Mouse (Mus musculus) gastrocnemius, postnatal 14 days (tissue): ENCODE measurements around the gene Olfr851. TPM values are rescaled to one million over a fixed set of nuclear protein-coding genes. Genes with fewer than 3 reads are reported as not detected.

Experiments used
- DNase-seq: peaks from one replicate; pipeline ENCODE4 v3.0.0; 2021; ENCODE audit warnings: mixed read lengths
- intact Hi-C: fragments of 180-260 bp; cut with DNase I; formaldehyde crosslinking; loops from one replicate; pipeline ENCODE4 v1.15.1; 2025; ENCODE audit warnings: low total_unique reads
- long read RNA-seq, 2 experiments: library from polyadenylated mRNA; stranded (forward); transcript quantifications; one replicate each; pipeline ENCODE4 v2.0.0; 2021
- total RNA-seq, 2 experiments: library from RNA; stranded (reverse); gene quantifications; 2 replicates each; pipeline ENCODE4 v1.2.3; 2021

The Olfr851 gene
- total RNA-seq = not detected
- long read RNA-seq, experiment 1 = 0 reads
- long read RNA-seq, experiment 2 = 0 reads

DNA sequence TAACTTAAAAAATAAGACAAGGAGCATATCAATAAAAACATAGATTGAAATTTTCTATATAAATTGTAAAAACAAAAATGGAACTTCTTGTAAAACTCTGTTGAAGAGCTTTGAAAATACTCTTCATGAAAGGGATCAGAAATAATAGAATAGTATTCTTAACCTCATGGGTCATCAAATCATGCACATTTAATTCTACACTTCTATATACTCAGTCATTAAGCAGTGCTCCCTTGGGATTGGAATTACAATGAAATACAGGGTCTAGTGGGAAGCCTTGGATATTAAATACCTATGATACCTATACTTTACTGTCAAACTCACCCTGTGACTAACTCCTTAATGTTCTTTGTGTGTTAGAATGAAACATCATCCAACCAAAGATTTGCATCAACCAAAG lies at the start of gene Olfr851:
Olfr851 (plus strand) TSS at position 301 of the 400 bp plus-strand sequence.
- DNase-seq = no peak
- intact Hi-C loops = no loop called here

- DNase-seq = no peak
- intact Hi-C loops = no loop called here
Observed at GRCm38 (mm10) chr9:19478148-19478547, 14.9 kb upstream of the Olfr851 start, which contains the start of gene Olfr850. Gene Olfr850, minus strand, starts transcription at chr9:19478248.

- DNase-seq = no peak
Observed at GRCm38 (mm10) chr9:19540976-19541375, 47.9 kb downstream of the Olfr851 start, which contains the start of gene Olfr853. Gene Olfr853, minus strand, starts transcription at chr9:19541076.

More at GRCm38 (mm10) chr9:19540976-19541375, 47.9 kb downstream of the Olfr851 start, which contains the start of gene Olfr853:
- intact Hi-C loops = no loop called here

Other genes starting within 250 kb of the Olfr851 start
- not detected for gene Olfr843, start 241.3 kb upstream of the Olfr851 start, total RNA-seq
- gene Olfr844, start 176.9 kb upstream of the Olfr851 start, total RNA-seq = not detected
- not detected for gene Olfr845, start 156.8 kb upstream of the Olfr851 start, total RNA-seq
- not detected for gene Olfr846, start 129.3 kb upstream of the Olfr851 start, total RNA-seq
- gene Olfr847, start 114.6 kb upstream of the Olfr851 start, total RNA-seq = not detected
- gene Olfr849, start 53.0 kb upstream of the Olfr851 start, total RNA-seq = not detected
- not detected for gene Olfr850, start 15.0 kb upstream of the Olfr851 start, total RNA-seq
- gene Olfr853, start 47.8 kb downstream of the Olfr851 start, total RNA-seq = not detected
- gene Olfr854, start 74.1 kb downstream of the Olfr851 start, total RNA-seq = not detected
- not detected for gene Olfr855, start 89.3 kb downstream of the Olfr851 start, total RNA-seq
- 10 to 100 TPM; 10.3 to 11.1 TPM for gene Zfp317, start 128.8 kb downstream of the Olfr851 start, total RNA-seq
- gene Olfr857, start 216.1 kb downstream of the Olfr851 start, total RNA-seq = not detected